Mouse (Mus musculus): ENCODE data around the gene Phlpp1.

DNA sequence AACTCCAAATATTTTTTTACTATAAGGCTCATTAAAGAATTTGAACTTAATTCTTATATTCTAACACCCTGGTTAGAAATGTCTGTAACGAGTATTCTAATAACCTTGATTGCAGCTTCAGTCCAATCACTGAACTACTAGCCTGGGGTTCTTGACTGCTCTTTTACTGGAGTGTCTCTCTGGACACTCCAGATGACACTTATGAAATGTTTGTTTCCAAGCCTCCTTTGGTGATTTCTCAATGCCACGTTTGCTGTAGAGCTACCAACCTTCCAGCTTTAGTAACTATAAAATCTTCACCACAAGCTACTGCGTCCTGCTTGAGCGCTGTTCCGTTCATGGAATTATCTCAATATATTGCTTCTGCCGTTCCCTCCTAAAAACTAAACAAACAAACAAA is 15.8 kb upstream of the Phlpp1 start:
- TF ChIP-seq CTCF (IDR thresholded peaks at IDR 0.05; ENCODE audit: low read depth, low read length) (no peak), POLR2A (IDR thresholded peaks at IDR 0.05; ENCODE audit: extremely low read depth, insufficient read depth, low read length) (no peak)

All from liver, adult 2 months (tissue).